Mouse (Mus musculus) gastrocnemius, adult 18-20 months (tissue): ENCODE data around the gene Ulk4. TPM values are rescaled to one million over a fixed set of nuclear protein-coding genes. Genes with fewer than 3 reads are reported as not detected.
"Not testable (repeated sequence)": the region's sequence is repeated elsewhere in the genome, so short reads cannot be mapped to it uniquely, and the experiment has no call there.

Experiments
- DNase-seq: peaks from one replicate; pipeline ENCODE4 v3.0.0; 2021; ENCODE audit warnings: low spot score
- total RNA-seq, 2 experiments: library from RNA; stranded (reverse); gene quantifications; 2 replicates each; pipeline ENCODE4 v1.2.3; 2021

Ulk4 gene
- total RNA-seq, 2 experiments from 2014 or later: 0.07 TPM

DNA sequence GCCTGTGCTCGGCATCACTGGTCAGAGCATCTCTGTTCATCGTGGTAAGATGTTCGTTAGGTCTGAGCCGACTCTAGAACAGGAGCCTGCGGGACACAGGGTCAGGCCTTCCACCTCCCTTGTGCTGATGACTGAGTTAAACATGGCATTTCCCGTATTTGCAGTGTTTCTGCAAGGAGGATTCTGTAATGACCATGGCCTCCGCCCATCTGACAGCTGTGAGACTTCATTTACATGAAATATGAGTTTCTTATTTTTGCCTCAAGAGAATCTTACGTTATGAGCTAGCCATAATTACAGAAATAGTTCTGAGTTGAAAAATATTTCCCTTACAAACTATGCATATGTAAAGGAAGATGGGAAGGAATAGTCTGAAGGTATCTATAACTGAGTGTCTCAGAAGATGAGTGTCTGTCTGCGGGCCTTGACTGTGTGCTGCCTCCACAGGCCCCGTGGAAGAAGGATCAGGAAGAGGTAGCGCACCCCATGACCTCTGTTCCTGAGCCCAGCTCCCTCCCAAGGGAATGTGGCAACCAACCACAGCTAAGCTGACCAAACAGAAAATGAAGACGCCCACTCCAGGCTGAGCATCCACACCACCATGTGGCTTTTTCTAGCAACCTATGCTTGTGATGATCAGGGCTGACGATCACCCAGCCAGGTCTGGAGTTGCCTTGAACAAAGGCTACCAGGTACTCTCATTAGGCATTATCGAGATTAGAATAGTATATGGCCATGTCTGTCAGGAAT is 212.2 kb downstream of the Ulk4 start:
- no peak for DNase-seq

- no peak for DNase-seq
These were observed 214.3 kb downstream of the Ulk4 start for GRCm38 (mm10) chr9:121062671-121063070.

DNA sequence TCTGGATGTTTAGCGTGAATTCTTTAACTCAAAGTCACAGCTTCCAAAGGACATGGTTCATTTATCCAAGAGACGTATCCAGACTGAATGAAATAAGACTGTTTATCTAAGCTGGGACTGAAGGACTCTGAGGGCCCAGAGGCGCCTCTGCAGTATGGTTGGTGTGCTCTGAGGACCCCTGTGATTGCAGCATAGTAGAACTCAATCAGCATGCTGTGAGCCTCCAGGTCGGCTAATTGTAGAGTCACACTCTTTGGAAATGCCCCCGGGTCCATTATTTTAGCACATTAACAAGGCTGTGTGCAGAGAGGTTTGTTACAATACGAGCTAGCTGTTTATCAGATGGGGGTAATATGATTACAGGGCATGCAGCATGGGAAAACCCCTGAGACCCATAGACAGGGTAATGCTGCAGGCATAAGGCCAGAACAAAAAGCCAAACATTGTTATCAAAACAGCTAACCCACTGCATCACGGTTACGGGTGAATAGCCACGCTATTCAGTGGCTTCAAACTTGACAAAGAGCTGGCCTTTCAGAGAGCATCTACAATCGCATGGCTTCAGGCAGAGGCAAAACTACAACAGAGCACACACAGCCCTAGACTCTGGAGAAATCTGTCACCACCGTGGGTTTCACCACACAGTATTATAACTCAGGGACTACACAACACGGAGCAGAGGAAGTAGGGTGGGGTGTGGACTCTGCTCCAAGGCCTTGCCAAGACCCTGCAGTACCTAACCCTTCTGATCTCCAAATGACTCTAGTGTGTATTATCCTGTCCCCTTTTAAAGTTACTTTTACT is 215.0 kb downstream of the Ulk4 start:
- no peak for DNase-seq

GRCm38 (mm10) chr9:121060331-121060730 is 216.7 kb downstream of the Ulk4 start:
- no peak for DNase-seq

DNA sequence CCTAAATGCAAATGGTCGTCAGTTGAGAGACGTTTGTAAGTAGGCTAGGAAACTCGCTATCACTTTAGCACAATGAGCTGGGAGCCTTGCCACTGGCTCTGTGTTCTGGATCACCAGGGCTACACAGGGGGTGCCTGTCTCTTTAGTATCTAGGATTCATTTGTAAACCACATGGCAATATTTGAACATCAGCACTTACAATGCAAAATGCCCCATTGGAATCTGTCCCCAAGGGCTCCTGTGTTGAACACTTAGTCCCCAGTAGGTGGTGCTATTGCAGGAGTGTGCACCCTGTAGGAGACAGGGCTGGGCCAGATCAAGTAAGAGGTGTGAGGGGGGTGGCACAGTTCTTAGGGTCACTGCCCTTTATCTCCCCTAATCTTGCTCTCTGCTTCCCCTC is 217.7 kb downstream of the Ulk4 start:
- DNase-seq: no peak

DNA sequence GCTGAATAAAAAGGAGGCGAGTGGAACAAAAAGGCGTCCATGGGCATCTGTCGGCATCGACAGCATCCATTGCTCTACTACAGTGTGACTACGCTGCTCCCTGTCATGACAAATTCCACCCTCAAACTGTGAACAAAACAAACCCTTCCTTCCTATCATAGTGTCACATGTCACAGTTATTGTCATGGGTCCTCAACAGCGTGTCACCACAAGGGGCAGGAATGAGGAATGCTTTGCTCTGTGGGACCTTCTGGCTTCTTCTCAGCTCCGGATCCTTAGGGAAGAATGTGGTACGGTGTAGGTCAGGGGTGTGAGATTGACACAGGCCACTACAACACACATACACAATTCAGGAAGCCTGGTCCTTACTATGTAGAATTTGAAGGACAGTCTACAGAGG is 218.5 kb downstream of the Ulk4 start:
- DNase-seq: no peak

DNA sequence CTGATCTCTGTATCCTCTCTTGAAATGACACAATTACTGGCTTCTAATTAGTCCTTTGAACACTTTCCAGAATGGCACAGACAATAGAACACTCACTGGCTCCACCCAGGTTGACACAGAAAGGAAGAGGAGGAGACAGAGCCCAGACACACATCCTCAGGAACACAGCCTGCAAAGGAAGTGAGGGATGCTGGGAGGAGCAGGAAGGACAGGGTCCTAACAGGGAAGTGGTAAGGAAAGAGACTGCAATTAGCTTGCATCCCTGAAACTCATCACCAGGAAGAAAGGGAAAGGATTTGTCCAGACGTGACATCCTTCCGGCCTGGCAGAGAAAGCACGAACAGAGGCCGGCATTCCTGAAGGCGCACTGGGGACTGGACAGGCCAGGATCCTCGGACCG is 218.9 kb downstream of the Ulk4 start:
- DNase-seq: peak; percentile 2

DNA sequence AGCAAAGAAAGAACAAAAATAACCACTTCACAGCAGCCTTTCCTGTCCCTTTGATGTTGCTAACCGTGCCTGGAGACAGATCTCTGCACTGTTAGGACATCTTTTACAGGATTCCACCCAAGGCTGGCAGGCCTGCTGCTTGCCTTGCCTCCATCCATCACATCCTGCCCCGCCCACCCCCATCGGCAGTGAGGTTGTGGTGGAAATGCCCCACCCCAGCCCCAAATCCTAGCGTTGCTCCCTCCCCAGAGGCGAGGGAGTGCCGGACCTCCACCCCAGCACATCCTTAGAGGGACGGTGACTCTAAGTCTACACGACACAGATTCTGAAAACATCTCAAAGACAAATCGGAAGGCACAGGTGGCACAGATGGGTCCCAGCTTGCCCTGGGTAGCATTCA is 219.6 kb downstream of the Ulk4 start:
- DNase-seq: no peak

DNA sequence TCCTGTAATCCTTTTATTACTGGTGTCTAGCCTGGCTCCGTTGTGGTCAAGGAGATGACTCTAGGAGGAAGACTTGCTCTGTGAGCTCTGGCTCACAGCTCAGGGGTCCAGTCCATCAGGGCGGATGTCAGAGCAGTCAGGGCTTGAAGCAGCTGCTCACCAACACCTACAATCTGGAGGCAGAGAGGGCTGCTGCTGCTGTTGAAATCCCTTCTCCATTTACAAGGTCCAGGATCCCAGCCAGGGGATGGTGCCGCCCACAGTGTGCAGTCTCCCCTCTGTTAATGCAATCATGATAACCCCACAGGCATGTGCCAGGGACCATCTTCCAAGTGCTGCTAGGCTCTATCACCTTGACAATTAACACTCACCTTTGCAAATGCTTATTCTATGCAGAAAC is 220.5 kb downstream of the Ulk4 start:
- no peak for DNase-seq

GRCm38 (mm10) chr9:121056036-121056435 is 221.0 kb downstream of the Ulk4 start:
- DNase-seq: no peak

- not testable (repeated sequence) for DNase-seq
These were observed 231.3 kb downstream of the Ulk4 start for GRCm38 (mm10) chr9:121045657-121046056.

DNA sequence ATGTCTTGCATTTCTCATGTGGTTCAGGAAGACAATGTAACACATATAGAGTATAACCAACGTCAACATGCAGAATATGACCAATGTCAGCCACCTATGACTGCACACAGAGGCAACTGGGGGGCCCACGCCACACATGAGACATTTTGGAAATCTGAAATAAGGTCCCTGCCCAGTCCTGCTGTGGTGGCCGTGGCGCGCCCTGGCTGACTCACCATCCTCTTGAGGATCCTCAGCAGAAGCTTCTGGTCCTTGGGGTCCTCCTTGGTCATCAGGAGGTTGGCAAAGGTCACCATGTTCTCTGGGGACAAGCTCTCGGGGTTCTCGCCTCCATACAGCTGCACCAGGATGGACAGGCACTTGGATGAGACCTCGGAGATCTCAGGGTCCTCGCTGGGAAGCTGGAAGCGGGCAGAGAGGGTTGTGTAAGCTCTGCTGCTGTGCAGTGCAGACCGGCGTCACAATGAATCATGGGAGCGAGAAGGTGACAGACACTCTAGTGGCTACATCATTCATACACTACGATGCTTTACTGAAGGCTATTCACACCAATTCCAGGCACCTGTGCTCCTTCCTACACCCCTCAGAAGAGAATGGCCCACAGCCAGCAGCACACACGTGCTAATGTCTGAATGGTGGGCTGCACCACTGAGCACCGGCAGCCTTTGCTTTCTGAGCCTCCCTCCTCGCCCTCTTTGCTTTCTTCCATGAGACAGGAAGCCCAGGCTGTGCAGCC is 232.4 kb downstream of the Ulk4 start:
- no peak for DNase-seq

DNA sequence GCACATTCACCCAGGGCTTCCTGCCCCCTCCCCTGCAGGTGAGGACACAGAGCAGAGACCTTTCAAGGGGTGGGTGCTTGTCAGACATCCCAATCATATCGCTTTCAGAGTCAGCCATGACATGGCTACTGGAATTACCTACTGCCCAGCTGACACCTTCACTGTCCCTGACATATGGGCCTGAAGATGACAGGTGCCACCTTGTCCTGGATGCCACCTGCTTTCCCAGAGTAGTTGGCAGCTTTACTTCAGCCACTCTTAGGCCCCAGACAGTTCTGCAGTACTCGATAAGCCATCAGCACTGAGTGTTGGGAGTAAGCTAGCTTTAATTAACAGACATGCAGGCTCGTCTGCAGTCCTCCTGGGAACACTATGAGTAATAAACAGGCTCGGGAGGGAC is 234.0 kb downstream of the Ulk4 start:
- no peak for DNase-seq

GRCm38 (mm10) chr9:121038396-121038795 is 238.6 kb downstream of the Ulk4 start:
- DNase-seq: no peak

DNA sequence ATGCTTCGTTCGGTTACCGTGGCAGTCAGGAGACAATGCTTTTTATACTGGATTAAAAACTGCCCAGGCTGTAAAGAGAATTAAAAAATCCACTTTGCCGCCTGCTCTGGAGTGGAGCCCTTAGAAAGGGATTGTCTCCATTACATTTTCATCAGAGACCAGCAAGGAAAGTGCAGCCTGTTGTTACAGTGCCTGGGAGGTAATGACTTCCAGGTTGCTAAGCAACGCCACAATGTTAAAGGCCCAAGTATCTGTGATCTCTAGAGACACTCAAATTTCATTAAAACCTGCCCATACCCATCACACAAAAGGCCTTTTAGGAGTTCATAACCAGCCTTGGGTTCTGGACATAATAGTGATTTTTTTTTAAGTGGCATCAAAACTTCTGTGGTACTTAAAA is 239.0 kb downstream of the Ulk4 start:
- no peak for DNase-seq

GRCm38 (mm10) chr9:121035296-121035695 is 241.7 kb downstream of the Ulk4 start:
- DNase-seq: no peak

- no peak for DNase-seq
These were observed 243.4 kb downstream of the Ulk4 start for GRCm38 (mm10) chr9:121033596-121033995.

- DNase-seq: no peak
These were observed 244.6 kb downstream of the Ulk4 start for GRCm38 (mm10) chr9:121032322-121032964.

GRCm38 (mm10) chr9:121030949-121031348 is 246.0 kb downstream of the Ulk4 start:
- no peak for DNase-seq

DNA sequence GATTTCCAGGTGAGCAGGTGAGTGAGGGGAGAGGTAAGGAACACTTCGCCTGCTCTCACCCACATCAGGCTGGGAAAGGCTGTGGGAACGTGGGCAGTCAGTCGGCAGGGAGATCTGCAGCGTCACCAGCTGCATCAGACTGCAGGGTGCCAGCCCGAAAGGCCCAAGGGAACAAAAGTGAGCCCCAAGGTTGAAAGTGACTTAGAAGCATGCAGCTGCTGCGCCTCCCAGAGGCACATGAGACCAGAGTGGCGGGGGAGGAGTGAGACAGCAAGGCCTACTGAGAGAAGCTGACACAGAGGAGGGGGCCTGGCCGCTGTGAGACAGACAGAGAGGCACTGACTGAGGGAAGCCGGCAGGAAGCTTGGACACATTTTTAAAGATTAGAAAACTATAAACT is 247.2 kb downstream of the Ulk4 start:
- DNase-seq: no peak

GRCm38 (mm10) chr9:121023526-121024264 is 253.3 kb downstream of the Ulk4 start:
- no peak for DNase-seq
